Mouse (Mus musculus): Measurements from ENCODE around the gene Nedd9. TPM values are rescaled to one million over a fixed set of nuclear protein-coding genes. Genes with fewer than 3 reads are reported as not detected.
"Not testable (repeated sequence)": the region's sequence is repeated elsewhere in the genome, so short reads cannot be mapped to it uniquely, and the experiment has no call there.

Nedd9 gene
- polyA plus RNA-seq, 1 experiment from 2014 or later = 42.1 TPM

DNA sequence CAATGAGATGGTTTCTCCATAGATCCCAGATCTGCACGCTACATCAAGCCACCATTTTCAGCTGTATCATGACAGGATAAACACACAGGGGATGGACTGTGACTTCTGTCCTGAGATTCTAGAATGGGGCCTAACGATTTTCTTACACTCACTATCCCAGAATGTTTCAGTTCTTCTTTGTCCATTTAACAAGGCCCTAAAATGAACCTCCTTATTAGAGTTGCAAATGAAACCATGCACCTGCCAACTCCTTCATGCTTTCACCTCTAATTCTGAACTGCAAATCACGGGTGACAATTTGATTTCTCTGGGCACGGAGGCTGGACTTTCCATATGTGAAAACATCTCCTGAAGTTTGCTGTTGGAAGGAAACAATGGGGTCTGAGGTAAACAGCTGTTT is 111.1 kb downstream of the Nedd9 start:
- DNase-seq (ENCODE audit: low spot score) = no peak

DNA sequence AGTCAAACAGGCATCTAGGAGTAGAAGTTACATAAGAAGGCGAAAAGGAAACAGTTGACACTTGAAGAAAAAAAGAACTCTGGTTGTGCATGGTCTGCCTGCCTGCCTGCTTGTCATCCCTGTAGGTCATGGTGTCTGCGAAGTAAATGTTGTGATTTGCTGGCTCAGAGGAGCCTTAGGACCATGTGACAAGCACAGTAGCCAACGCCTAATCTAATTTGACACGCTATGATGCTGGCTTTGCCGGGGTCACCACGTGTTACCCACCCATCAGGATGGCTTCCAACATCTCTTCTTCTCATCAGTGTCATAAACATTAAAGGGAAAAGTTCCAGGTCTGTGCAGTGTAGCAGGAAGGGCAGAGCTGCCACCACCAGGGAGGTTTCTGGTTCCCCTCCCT is 111.5 kb downstream of the Nedd9 start:
- DNase-seq (ENCODE audit: low spot score) = no peak

DNA sequence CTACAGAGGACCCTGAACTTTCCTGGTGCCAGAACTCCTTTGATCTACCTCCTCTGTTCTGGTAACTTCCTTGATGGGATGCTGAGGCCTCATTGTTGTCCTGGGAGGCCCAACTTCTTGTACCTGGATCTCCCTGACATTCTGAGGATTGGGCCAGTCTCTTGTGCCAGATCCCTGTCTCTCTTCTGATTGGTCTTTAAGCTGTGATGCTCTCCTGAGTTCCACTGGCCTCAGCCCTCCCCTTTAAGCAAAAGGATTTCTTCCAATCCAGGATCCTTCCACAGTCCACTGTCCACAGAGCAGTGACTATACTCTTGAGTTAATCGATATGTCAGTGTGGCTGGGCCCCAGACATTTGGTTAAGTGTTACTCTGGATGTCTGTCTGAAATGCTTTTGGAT is 112.3 kb downstream of the Nedd9 start:
- no peak for DNase-seq (ENCODE audit: low spot score)

DNA sequence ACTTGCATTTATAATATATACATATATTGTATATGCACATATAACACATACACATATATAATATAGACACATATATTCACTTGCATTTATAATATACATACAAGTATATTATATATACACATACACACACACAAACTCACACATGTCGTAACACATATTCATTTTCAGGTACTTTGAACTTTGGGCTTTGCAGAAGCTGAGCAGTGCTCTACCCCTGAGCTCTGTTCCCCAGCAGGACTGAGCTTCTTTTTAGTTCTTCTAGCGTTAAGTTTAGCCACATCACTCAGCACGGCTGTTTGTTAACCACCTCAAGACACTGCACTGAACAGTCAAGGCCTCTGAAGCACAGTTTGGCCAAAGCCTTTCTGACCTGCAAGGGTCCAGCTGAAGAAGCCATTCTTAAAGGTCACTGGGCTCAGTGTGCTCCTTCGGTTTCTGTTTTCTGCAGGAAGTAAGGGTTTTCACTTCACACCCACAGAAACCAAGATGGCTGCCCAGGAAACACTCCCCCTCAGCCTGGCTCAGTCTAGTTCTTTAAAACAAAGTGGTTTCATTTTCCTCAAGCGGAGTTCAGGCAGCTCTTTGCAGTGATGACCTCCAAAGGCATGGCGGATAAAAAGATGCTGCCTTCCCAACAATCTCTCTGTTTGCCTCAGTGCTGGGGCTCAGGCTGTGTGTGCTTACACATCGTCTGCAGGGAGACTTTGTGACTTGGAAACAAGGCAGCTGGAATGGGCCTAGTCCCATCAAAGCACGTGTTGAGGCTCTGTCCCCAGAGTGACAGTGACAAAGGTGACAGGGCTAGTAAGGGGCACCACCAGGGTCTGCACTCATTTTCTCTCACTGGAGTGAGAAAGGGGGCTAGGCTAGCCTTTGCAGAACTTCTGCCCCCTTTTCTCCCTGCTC is 114.4 kb downstream of the Nedd9 start:
- peak; percentile 80 for DNase-seq (ENCODE audit: low spot score)

DNA sequence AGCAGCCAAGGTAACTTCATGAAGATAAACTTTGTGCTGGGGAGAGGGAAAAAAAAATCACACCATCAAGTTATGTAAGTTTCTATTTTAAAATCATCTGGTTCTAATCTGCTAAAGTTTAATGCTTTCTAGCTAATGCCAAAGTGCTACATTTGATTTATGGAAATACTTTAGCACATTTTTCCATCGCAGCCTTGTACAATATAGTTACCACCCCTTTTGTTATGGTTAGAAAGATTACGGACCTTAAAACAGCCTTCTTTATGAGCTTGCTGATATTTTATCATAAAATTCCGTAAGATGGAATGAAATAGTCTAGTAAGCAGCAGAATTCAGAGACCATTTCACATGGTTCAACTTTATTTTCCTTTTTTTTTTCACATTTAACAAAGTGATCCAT is 115.6 kb downstream of the Nedd9 start:
- DNase-seq (ENCODE audit: low spot score) = no peak

DNA sequence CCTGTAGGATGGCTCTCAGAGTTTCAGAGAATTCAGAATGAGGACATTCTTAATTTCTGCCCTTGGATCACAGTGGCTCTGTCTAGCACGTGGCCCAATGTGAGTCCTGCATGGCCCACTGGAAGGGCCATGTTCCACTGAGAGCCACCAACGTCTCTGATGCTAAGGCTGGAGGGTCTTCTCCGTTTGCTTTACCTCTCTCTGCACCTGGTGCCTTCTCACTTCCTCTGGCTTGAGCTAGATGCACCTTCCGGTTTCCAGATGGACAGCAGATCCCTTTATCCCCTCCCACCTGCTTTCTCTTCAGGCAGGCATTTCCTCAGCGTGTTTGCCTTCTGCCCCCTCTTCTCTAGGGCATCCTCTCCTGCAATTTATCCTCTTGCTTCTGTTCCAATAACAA is 118.5 kb downstream of the Nedd9 start:
- DNase-seq (ENCODE audit: low spot score) = no peak

DNA sequence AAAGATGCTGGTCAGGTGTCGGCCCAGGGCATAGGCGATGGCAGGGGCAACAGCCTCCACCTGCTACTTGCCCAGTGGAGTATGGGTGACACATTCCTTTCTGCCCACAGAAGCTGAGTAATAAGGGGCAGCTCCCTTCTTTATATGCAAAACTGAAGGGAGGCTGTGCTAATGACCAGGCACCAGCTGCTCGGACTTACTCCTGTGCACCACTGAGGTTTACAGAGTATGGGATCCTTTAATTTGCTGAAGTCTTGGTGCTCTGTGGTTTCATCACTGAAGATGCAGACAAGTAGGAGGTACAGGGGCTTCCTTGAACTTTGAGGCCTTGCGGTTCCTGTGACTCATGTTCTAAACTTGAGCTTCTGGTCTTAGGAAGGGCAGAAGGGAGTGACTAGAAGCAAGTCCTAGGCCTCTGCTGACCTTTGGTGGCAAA is 120.0 kb downstream of the Nedd9 start:
- peak; percentile 35 for DNase-seq (ENCODE audit: low spot score)

DNA sequence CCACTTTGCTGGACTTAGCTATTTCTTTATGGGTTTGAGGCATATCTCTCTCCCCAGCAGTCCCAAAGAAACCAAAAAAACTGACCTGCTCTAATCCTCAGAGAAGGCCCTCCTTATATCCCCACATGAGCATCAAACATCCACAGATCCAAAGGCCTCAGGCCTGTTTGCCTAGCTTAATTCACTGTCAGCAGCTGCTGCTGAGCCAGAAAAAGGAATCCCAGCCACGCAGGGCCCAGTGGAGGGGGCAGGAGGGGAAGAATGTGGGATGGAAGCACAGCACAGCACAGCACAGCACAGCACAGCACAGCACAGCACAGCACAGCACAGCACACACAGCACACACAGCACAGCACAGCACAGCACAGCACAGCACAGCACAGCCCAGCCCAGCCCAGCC is 120.6 kb downstream of the Nedd9 start:
- not testable (repeated sequence) for DNase-seq (ENCODE audit: low spot score)

DNA sequence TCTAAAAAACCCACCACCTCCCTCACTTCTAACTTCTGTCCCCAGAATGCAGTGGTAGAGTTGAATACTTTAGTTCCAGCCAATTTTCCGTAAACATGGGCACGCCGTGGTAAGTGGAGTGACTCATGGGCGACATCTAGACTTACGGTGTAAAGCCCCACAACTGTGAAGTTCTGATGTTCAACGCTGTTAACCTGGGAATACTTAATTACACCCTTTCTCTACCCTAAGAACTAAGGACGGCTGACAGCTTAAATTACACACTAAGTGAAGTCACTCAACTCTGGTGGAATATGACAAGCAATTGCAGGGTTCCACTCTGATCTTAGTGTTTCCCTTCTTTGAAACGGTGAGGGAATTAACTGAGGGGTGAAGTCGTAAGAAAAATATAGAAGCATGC is 122.9 kb downstream of the Nedd9 start:
- no peak for DNase-seq (ENCODE audit: low spot score)

DNA sequence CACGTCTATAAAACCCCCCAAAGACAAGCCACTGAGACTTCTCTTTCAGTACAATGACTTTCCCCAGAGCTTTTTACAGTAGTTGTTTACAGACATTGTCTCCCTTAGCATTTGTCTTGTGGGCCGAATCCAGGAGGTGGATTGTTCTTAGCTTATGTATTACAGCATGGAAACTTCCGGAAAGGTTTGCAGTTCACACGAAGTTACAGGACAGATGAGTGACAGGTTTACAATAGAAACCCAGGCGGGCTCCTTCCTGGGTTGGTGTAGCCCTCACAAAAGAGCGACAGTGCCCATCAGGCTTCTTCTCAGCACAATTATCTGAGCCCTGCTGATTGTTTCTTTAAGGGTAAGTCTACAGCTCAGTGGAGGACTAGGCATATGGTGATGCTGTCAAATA is 124.3 kb downstream of the Nedd9 start:
- no peak for DNase-seq (ENCODE audit: low spot score)

DNA sequence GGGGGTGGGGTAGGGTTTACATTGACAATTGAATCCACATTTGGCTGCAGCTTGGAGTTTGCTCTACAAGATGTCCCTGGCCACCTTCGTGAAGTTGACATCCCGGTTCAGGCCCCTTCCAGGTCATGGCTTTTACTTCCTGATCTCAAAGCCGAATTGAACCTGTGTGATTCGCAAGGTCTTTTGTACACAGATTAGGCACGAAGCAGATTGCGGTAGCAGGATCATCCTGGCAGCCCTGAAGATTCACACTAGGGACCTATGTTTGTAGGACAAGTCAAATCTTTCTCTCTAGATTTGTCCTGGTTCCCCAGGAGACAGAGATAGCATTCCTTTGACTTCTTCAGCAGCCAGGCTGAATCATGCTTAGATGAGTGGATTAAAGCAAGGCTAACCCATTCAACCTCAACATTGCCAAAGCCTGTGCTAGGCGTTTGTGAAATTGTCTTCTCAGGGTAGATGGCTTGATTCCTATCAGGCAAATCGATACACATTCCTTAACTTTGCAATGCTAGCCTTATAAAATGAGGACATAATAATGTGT is 126.8 kb downstream of the Nedd9 start:
- DNase-seq (ENCODE audit: low spot score) = no peak

DNA sequence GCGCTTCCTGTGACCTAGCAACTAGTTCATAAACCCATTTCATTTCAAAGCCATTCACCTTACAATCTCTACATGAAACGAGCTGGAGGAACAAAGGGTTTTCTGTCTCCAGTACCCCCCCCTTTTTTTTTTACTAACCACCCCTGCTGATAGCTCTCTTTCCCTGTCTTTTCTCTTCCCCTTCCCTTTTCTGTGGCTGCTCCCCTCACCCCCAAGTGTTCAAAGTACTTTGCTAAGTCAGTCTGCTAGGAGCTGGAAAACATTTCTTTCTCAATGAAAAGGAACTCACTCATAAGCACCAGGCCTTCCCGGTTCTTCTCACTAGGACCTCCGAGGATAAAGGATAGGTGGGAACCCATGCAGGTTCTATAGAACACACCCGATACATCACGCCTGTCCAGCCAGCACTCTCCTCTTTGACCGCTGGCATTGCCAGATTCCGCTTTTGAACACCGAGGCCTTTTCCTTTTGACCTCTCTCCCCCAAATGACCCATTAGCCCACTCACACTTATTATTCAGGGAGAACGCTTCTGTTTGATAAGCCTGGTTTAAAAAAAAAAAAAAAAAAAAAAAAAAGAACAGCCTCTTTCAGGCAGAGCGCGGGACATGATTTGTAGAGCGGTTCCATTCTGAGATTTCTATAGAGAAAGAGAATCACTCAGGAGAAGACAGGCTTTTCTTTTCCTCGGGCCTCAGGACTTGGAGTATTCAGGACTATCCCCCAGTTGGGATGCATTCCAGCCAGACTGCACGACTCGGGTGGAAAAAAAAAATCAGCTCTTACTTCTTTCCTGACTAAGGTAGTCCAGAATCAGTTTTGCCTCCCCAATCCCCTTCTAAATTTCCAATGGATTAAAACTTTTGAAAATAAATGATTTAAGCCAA is 127.6 kb downstream of the Nedd9 start:
- DNase-seq (ENCODE audit: low spot score) = no peak

DNA sequence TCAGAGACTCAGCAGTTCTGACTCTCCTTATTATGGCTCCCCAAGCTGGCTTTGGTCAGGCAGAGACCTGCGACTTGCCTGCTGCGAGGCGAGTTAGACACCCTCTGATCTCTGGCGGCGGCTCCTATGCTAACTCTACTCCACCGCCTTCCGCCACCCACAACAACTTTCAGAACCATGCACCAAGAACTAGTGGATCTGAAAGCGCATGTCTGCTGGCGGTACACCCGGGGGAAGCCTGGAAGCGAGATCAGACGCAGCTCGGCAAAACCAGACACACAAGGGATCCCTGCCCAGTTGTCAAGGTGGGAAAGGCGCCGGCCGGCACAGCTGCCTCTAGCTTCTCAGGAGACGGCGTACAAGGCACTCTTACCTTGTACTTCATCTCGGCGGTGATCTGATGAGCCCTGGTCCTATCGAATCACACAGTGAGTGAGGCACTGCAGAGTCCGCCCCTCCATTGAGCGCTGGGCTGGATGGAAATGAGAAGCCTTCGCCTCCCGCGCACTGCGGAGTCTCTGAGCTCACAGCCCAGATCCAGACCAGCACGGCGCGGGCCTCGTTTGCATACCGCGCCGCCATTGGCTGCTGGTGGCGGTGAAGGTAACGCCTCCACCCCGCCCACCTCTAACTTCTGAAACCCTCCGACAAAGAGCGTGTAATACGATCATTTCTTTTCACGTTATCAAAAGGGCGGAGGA is 128.5 kb downstream of the Nedd9 start:
- DNase-seq (ENCODE audit: low spot score) = peak; percentile 95

DNA sequence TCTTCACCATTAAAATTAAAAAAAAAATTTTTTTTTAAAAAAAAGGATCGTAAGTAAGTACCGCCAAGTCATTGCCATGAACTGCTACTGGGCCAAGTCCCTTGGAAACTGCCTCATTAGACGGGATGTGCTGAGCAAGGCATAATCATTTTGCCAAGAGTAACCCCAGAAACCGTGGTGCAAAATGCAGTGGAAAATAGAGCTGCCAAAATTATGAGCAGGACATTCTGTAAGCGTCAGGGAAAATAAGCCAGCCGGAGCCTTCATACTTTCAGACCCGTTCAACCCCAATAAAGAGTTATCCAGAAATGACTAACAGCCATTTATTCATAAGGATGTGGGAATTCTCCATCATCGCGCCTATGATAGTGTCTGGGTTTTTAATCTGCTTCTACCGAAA is 129.2 kb downstream of the Nedd9 start:
- no peak for DNase-seq (ENCODE audit: low spot score)

DNA sequence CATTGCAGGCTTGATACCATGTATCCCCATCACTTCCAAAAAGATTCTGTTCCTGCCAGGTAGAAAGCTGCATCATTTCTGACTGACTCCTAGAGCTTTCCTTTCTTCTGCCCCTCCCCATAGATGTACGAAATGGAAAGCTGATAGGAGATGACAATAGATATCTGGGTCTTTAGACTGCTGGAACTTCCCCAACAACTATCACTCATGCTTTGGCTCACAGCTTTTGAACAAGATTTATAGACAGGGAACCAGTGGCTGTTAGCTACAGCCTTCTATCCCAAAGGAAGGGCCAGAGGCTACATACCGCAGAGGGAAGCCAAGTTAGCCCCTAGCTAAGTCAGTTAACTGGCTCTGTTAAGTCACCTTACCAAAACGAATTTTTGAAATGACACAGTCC is 129.6 kb downstream of the Nedd9 start:
- no peak for DNase-seq (ENCODE audit: low spot score)

DNA sequence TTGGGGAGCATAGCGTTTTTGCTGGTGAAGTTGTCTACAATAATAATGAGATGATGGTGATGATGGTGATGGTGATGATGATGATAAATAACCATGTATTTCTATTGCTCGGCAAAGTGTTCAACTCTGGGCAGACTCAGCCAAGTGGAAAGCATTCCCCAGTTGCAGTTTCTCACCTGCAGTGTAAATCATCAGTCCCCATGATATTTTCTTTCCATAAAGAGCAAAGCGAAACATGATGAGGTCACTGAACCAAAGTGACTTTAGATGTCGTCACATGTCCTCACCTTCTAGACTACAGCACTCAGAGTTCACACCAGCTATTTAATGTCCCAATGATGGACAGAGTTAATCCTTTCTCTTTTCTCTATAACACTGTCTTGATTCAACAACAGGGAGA is 130.0 kb downstream of the Nedd9 start:
- DNase-seq (ENCODE audit: low spot score) = no peak

DNA sequence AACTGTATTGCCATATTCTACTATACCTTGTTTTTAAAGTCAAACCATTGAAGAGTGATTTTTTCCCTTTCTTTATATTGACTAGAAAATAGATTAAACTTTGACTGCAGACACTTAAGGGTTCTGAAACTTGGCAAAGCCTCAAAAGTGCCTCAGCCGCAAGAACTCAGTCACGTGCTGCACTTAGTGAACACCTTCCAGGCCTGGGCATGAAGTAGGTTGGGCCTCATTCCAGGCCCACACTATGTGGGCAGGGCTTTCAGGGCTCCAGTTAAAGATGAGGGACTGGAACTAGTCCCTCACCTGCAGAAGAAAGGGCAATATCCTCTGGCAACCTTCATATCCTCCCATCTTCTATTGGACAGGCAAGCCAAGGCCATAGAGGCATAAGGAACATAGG is 131.6 kb downstream of the Nedd9 start:
- no peak for DNase-seq (ENCODE audit: low spot score)

DNA sequence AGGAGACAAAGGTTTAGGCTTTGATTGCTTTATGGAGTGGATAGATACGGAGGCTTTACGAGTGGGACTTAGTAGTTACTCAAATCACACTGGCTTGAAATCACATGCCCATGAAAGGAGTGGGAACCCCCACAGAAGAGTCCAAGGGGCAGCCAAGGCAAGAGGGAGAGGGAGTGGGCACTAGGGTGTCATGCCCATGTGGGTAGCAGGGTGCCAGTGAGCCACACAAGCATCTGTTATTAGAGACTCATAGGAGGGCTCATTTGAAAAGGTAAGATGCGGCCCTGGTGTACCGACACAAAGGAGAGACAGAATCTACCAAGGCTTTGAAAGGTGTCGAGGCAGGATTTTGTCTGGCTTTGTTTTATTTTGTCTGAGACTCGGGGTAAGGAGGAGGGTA is 132.6 kb downstream of the Nedd9 start:
- DNase-seq (ENCODE audit: low spot score) = no peak

DNA sequence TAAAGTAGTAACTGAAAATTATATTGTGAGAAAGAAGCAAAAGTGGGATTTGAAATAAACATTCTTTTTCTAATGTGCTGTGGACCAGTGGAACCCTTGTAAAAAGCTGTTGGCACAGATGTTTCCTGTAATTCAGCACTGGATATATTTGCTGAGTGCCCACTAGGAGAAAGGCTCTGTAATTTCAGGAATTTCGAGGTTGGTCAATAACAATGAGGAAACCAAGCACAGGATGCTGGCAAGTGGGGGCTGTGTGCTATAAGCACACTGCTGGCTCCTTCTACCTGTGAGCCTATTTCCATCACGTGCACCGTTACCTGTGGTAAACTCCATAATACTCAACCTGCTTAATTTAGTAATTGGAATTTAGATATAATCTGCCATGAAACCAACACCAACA is 133.5 kb downstream of the Nedd9 start:
- no peak for DNase-seq (ENCODE audit: low spot score)

DNA sequence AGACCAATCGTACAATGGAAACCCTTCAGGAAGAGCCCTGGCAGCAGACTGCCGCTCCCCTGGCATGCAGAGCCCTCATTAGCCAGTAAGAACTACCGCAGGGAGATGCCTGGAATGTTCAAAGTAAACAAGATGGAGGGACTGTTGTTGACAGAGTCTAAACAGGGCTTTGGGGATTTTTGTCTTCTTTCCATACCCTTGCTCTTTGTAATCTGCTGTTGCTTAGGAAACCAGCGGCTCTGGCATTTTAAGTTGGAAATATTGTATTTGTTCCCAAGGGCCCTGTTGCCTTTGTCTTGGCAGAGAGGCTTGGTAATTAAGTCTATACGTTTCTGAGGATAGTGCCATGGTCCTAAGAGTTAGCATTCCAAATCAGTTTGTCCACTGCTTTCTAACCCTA is 134.8 kb downstream of the Nedd9 start:
- no peak for DNase-seq (ENCODE audit: low spot score)

DNA sequence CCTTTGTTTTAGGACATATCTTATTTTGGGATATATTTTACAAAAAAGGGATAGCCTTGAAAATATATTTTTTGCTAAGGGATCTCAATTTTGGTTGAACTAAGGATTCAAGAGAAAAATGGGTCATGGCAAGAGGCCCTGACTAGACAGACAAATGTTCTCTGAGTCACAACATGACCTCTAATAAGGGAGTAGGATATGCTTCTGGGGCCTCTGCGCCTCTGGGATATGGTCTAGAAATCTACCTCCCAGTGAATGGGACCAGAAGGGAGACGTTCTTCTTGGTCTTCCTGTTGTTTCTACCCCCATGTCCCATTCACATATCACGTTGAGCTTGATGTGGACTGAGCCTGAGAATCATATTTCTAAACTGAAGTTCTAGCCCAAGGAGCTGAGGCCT is 136.6 kb downstream of the Nedd9 start:
- no peak for DNase-seq (ENCODE audit: low spot score)

DNA sequence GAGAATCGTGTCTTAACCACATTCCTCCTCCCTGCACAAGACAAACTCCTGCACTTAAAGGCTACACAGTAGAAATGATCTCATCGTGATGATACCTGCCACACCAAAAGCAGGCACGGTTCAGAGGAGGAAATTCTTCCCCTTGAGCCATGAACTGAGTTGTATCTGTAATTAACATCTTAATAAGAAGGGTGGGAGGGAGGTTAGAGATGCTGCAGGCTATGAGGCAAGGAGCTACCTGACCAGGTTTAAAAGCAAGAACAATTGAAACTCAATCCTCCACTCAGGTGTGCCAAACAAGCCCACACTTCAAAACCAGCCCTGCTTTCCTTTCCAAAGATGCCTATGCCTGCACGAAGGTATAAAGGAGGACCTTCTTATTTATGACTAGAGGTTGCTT is 137.4 kb downstream of the Nedd9 start:
- no peak for DNase-seq (ENCODE audit: low spot score)
